Mouse (Mus musculus): ENCODE data around the gene Gm49721. TPM values are rescaled to one million over a fixed set of nuclear protein-coding genes. Genes with fewer than 3 reads are reported as not detected.
"Not testable (repeated sequence)": the region's sequence is repeated elsewhere in the genome, so short reads cannot be mapped to it uniquely, and the experiment has no call there.

The Gm49721 gene
- total RNA-seq, 2 experiments from 2014 or later = not detected

DNA sequence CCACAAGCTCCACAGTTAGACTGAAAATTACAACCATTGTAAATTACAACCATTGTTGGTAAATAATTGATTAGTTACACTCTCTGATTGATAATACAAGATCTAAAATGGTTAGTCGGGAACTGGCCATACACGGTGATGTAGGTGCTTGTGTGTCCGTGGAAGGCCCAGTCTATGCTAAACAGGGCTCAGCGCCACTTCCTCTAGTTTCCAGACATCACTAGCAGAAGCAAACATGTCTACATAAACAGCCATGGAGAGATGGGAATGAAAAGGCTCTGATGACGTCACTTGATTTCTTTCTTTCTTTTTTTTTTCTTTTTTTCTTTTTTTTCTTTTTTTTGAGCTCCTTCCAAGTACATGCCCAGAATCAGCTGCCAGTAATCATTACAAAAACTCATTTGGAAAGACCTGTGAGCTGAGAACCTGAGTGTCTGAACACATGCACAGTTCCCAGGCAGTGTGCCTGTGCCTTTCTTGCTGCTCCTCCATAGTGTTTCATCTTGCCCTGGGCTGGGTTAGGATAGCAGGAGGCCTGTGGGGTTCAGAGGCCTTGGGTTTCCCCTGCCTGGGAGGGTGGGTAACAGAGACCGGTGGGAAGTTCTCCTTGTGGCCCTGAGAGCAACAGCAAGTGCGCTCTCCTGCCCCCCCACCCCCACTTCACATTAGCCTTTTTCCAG lies 91.0 kb downstream of the Gm49721 start:
- not testable (repeated sequence) for DNase-seq (ENCODE audit: low spot score in 2 of 2)

DNA sequence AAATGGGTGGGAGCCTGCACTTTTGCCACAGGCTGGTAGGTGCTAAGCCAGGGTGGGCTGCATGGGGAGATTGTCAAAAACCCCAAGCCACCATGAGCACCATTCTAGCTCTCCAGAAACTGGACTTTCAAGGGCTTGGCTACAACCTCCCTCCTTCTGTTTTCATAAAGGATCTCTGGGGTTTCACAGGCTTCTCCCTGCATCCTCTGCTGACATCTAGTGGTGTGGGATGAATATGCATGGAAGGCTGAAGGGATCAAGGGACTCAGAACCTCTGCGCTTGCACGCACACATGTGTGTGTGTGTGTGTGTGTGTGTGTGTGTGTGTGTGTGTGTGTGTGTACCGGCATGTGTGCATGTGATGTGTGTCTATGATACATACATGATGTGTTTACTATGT lies 95.8 kb downstream of the Gm49721 start:
- DNase-seq (ENCODE audit: low spot score in 2 of 2) = peak; percentile 22

DNA sequence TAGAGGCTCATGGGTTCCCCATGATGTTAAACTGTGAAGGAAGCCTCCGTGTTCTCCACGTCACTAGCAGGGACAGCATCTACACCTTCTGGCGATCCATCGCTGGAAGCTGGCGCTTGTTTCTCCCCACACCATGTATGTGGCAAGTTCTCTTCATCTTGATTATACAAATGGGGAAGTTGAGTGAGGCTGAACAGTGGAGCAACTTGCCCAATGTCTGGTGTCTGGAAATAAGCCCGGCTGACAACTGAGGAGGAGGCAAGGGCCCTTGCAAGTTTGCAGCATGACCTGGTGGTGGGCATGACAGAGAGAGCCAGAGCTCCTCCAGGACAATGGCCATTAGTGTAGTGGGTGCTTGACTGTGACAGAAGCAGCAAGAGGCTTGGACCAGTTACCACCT lies 96.8 kb downstream of the Gm49721 start:
- DNase-seq (ENCODE audit: low spot score in 2 of 2) = not testable (repeated sequence)

DNA sequence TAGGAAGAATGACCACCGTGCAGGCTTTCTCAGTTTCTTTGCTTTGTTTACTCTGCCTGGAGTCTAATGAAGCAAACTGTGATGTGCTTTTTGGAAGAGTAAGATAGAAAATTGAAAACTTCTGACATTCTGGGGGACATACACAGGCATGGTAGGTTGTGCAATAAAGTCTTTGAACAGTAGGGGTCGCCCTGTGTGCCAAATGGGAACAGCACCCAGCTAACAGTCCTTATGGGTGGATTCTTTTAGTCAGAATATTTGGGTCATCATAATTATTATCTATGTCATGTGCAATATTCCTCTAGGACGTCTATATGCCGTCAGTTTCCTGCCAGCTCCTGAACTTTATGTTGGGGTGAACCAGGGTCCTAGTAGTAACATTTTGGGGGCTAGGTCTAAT lies 100.9 kb downstream of the Gm49721 start:
- DNase-seq (ENCODE audit: low spot score in 2 of 2) = peak; percentile 58

DNA sequence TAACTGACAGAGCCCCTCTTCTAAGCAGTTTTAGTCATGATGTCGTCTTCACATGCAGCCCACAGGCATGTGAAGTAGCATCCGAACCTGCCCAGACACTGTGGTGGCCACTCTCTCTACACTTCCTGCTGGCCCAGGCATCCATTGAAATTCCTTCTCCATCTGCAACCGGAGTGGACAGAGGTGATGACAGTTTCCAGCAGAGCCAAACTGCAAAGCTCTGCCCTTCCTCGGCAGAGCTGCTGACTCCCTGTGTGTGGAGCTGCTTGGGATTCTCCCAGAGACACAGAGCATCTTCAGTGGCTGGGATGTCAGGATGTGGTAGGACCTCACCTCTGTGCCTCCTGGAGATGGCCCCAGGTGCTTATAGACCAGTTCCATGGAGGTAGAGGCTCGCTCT lies 105.8 kb downstream of the Gm49721 start:
- not testable (repeated sequence) for DNase-seq (ENCODE audit: low spot score in 2 of 2)

DNA sequence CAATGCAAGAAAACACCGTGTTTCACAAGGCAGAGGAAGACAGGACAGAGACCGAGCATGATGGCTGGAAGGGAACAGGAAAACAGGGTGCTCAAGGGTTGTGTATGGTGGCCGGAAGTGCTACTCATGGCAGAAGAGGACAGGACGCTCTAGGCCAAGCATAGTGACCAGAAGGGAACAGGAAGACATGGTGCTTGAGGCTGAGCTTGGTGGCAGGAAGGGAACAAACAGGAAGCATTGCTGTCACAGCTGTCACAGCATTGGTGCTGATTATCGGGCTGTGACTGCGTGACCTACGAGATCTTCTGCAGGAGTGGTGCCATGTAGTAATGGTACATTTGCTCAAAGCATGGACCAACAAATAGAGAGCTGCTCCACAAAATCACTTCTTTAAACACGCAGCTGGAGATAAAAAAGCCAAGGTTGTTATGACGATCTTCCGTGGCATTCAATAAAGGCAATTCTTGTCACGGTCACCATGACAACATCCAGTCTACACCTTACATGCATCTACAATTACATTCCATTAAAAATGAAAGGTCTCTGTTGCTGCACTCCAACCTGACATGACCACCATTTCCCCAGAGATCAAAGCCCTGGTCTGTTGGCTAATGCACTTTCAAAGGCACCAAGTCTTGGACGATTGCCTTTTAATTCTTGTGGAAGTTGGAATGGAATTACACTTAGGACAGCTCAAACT lies 106.9 kb downstream of the Gm49721 start:
- not testable (repeated sequence) for DNase-seq (ENCODE audit: low spot score in 2 of 2)

DNA sequence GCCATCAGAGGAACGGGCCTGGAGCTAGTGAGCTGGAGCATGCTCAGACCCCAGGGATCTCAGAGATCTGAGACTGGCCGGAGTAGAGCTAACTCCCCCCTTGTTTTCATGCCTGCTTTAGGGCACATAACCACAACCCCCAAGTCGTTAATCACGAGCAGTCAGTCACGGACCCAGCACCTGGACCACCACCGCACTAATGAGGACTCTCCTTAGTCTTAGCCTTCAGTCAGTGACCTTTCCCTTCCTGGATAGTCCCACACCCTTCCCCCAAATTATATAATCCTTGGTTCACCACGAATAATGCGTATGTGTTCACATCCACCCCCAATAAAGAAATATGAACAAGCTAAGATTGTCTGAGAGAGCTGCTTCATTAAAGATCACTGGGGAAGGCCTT lies 108.1 kb downstream of the Gm49721 start:
- DNase-seq (ENCODE audit: low spot score in 2 of 2) = not testable (repeated sequence)

Other genes starting within 250 kb of the Gm49721 start
- gene Ezr, start 196.1 kb upstream of the Gm49721 start, total RNA-seq (2021) = 10 to 100 TPM; 25.9 to 45.7 TPM
- 10 to 100 TPM; 36.0 to 48.7 TPM for gene Rsph3b, start 30.2 kb upstream of the Gm49721 start, total RNA-seq (2021)
- gene Tagap1, start 17.7 kb upstream of the Gm49721 start, total RNA-seq (2021) = 10 to 100 TPM; 18.4 to 18.9 TPM
- 100 to 1,000 TPM; 426 to 434 TPM for gene Rnaset2b, start 8.3 kb upstream of the Gm49721 start, total RNA-seq (2021)
- gene Gm1604a, start 46.7 kb downstream of the Gm49721 start, total RNA-seq (2021) = not detected
- 10 to 100 TPM; 11.3 to 12.8 TPM for gene Rps6ka2, start 191.2 kb downstream of the Gm49721 start, total RNA-seq (2021)

Measured in adrenal gland, adult 18-20 months (tissue).